Mouse (Mus musculus) hindbrain, embryonic 13.5 days (tissue): ENCODE results near the gene Fbxl2. TPM values are rescaled to one million over a fixed set of nuclear protein-coding genes. Genes with fewer than 3 reads are reported as not detected.

Experiments
- ATAC-seq: fragments of 200-750 bp; cut with Nextera tagmentation; 2 replicates; pipeline ENCODE4 v1.8.0; 2017; ENCODE audit warnings: moderate TSS enrichment; ENCODE audit not compliant: low FRiP score
- H3K27ac ChIP-seq: fragments of 300-500 bp; sonication (generic); 2 replicates; pipeline ENCODE4 v1.5.1; 2015; ENCODE audit warnings: inconsistent platforms, mild to moderate bottlenecking, moderate library complexity
- H3K27me3 ChIP-seq: fragments of 300-500 bp; sonication (generic); 2 replicates; pipeline ENCODE4 v1.6.1; 2015; ENCODE audit warnings: mild to moderate bottlenecking, inconsistent platforms
- H3K36me3 ChIP-seq: fragments of 300-500 bp; sonication (generic); 2 replicates; pipeline ENCODE4 v1.6.1; 2015; ENCODE audit warnings: mild to moderate bottlenecking, inconsistent platforms
- H3K4me1 ChIP-seq: fragments of 300-500 bp; sonication (generic); replicated peaks from 2 replicates; pipeline ENCODE4 v1.6.1; 2015; ENCODE audit warnings: inconsistent platforms
- H3K4me2 ChIP-seq: fragments of 300-500 bp; sonication (generic); 2 replicates; pipeline ENCODE4 v1.6.1; 2015; ENCODE audit warnings: inconsistent platforms, mild to moderate bottlenecking, moderate library complexity
- H3K4me3 ChIP-seq: fragments of 300-500 bp; sonication (generic); 2 replicates; pipeline ENCODE4 v1.5.1; 2015; ENCODE audit warnings: mild to moderate bottlenecking, inconsistent platforms
- H3K9ac ChIP-seq: fragments of 300-500 bp; sonication (generic); 2 replicates; pipeline ENCODE4 v1.6.1; 2015; ENCODE audit warnings: mild to moderate bottlenecking, inconsistent platforms
- H3K9me3 ChIP-seq: fragments of 300-500 bp; sonication (generic); 2 replicates; pipeline ENCODE4 v1.6.1; 2016; ENCODE audit warnings: inconsistent platforms
- WGBS: fragments of 180-500 bp; shearing (Covaris S2); methylation state at CpG from one replicate; pipeline ENCODE4 v1.1.7; 2015; 5-methylcytosine and 5-hydroxymethylcytosine counted together
- polyA plus RNA-seq: library from polyadenylated mRNA; unstranded; fragments of >200 nt; fragmentation: Nextera tagmentation; extraction: Ambion mirVana; gene quantifications from 2 replicates; pipeline ENCODE4 v1.2.1, GENCODE M21; 2015

Gene Fbxl2
- polyA plus RNA-seq, 1 experiment from 2014 or later: 22.2 TPM

DNA sequence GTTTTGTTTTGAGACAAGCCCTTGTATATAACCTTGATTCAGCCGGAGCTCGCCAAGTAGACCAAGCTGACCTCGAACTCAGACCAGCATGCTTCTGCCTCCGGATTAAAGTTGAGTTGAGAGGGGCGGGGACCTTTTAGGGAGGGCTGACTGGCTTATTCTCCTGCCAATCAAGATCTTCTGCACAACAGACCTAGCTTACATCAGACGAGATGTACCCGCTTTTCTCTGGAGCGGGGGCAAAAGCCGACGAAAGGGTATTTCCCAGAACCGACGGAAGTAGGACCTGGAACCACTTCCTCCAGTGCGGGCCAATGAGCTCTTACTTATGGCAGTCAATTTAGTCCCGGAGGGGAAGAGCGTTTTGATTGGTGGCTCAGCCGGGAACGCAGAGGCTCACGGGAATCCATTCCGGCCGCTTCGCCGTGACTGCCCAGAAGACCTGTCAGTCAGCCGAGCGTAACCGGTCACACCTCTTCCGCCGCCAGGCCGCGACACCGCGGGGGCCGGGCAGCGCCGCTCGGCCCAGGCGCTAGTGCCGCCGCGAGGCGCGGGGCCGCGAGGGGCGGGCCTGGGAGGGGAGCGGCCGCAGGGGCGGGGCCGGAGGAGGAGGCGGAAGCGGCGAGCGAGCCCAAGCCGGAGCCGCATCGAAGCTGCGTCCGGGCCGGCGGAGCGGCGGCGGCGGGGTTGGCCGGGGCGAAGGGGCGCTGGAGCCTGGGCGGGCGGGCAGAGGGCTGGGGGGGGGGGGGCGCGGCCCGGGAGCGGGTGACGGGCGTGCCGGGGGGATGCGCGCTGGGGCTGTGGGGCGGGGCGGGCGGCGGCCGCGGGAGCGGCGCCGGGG is 115.2 kb downstream of the Fbxl2 start, which contains the start of gene Ubp1:
Gene Ubp1 (plus strand): TSS at position 401 of the 841 bp plus-strand sequence.
- Histone ChIP-seq H3K27ac (peak within 1 kb of the TSS; percentile 93), H3K9ac (peak within 1 kb of the TSS; percentile 96), H3K9me3 (no peaks in the 10 kb centered on the region), H3K4me1 (peaks cover 25% of the 10 kb centered on the region), H3K27me3 (no peaks in the 10 kb centered on the region), H3K4me2 (peak within 1 kb of the TSS; percentile 81), H3K36me3 (no peaks in the 10 kb centered on the region), H3K4me3 (peak within 1 kb of the TSS; percentile 99)
- peak; percentile 97 for ATAC-seq
- WGBS: under 1% methylated on average over 41 of the region's 86 CpGs

DNA sequence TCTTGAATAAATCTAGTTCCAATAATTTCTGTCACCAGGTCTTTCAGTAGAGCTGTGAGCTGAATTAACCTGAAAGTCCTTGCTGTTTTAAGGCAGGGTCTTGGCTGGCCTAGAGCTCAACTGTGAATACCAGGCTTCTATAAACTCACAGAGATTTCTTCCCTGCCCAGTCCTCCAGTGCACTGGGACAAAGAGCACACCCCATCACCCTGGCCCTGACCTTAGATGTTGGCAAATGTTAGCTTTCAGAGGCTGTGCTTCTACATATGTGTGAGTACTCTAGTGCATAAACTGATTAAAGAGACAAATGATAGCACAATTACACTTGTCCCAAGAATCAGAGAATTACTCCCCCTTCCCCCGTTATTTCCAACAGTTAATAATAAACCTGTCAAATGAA is 116.3 kb downstream of the Fbxl2 start:
- peak overlapping the region; percentile 49 for H3K4me2 ChIP-seq
- H3K4me3 ChIP-seq: 0 out of 2 replicates have a peak overlapping the region, but pooled peaks have one; percentile 99
- H3K27me3 ChIP-seq: no peaks in the 10 kb centered on the region
- H3K9me3 ChIP-seq: no peaks in the 10 kb centered on the region
- H3K4me1 ChIP-seq: peaks cover 20% of the 10 kb centered on the region
- ATAC-seq: no peak
- H3K27ac ChIP-seq: 0 out of 2 replicates have a peak overlapping the region, but pooled peaks have one; percentile 93
- WGBS: 77% methylated on average over 1 of the region's 1 CpGs
- H3K36me3 ChIP-seq: peaks cover 3% of the 10 kb centered on the region
- H3K9ac ChIP-seq: no peak overlapping the region

DNA sequence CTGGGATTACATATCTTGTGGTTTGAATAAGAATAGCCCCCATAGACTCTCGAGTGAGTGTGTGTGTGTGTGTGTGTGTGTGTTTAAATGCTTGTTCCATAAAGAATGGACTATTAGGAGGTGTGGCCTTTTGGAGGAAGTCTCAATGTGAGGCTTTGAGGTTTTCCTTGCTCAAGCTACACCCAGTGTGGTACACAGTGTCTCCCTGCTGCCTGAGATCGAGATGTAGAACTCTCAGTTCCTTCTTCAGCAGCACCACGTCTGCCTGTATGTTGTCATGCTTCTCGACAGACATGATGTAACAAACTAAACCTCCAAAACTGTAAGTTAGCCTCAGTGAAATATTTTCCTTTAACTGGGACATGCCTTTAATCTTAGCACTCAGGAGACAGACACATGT is 117.4 kb downstream of the Fbxl2 start:
- no peaks in the 10 kb centered on the region for H3K27me3 ChIP-seq
- H3K27ac ChIP-seq: no peak overlapping the region

DNA sequence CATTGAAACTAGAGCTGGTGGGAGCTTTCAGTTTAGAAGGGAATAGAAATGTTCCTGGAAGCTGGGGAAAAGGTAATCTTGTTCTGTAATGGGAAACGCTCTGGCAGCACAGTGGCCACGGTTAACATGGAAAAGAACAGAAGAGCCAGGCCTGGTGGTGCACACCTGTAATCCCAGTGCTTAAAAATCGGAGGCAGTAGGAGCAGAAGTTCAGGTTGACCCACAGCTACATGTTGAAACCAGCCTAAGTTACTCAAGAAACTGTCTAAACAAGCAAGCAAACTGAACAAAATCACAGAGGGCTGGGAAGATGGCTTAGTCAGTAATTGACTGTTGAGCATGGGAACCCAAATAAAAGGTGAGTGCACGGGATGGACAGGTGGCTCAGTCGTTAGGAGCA is 121.1 kb downstream of the Fbxl2 start:
- no peak for ATAC-seq
- Histone ChIP-seq H3K27me3 (no peaks in the 10 kb centered on the region), H3K4me1 (no peaks in the 10 kb centered on the region; the same call in 1 of the 2 replicates), H3K9me3 (no peaks in the 10 kb centered on the region), H3K36me3 (peaks cover 45% of the 10 kb centered on the region), H3K4me3 (no peak overlapping the region), H3K27ac (no peak overlapping the region), H3K9ac (no peak overlapping the region), H3K4me2 (no peak overlapping the region)
- WGBS: 94% methylated on average over 5 of the region's 5 CpGs

More for the DNA sequence above, 117.4 kb downstream of the Fbxl2 start:
- Histone ChIP-seq H3K4me2 (no peak overlapping the region), H3K9me3 (no peaks in the 10 kb centered on the region), H3K4me1 (peaks cover 19% of the 10 kb centered on the region), H3K9ac (no peak overlapping the region), H3K36me3 (peaks cover 14% of the 10 kb centered on the region), H3K4me3 (no peak overlapping the region)
- 79% methylated on average over 4 of the region's 4 CpGs for WGBS
- no peak for ATAC-seq

DNA sequence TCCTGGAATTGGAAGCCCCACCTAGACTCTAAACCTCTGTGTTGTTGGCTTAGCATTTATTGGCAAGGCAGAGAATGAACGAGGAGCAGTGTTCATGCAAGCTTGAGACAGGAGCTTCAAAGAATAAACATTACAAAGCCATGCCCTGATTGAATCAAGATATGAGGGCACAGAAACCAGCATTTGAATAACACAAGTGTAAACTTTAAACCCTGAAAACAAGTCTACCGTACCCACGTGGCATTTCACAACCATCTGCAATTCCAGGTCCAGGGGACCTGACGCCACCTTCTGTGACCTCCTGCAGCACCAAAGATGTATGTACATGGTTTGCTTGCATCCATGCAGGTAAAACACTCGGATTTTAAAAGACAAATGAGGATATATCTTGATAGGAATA is 123.3 kb downstream of the Fbxl2 start:
- no peak overlapping the region for H3K4me3 ChIP-seq
- H3K27ac ChIP-seq: no peak overlapping the region
- H3K4me1 ChIP-seq: no peaks in the 10 kb centered on the region
- ATAC-seq: no peak
- no peak overlapping the region for H3K9ac ChIP-seq
- no peaks in the 10 kb centered on the region for H3K27me3 ChIP-seq
- 98% methylated on average over 5 of the region's 5 CpGs for WGBS
- peaks cover 57% of the 10 kb centered on the region for H3K36me3 ChIP-seq
- H3K4me2 ChIP-seq: no peak overlapping the region
- H3K9me3 ChIP-seq: no peaks in the 10 kb centered on the region

DNA sequence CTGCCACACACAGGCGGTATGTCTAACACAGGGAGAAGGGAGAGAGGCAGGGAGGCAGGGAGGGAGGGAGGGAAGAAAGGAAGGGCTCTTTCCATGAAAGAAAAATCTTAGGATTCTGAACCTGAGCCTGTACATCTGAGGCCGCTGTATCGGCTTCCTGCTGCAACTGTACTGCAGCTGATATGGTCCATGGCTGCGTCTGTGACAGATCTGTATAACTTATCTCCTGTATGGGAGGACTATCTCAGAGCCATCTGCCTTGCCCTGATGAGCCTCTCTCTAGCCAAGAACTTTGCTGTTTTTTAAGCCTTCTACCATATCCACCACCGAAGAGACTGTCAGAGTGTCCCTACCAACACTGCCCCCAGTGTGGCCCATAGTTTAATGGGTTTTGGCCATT is 130.2 kb downstream of the Fbxl2 start:
- Histone ChIP-seq H3K4me2 (no peak overlapping the region), H3K4me1 (no peaks in the 10 kb centered on the region), H3K27me3 (no peaks in the 10 kb centered on the region), H3K9ac (no peak overlapping the region), H3K4me3 (no peak overlapping the region), H3K36me3 (peaks cover 75% of the 10 kb centered on the region), H3K9me3 (no peaks in the 10 kb centered on the region), H3K27ac (no peak overlapping the region)
- no peak for ATAC-seq
- WGBS: 97% methylated on average over 5 of the region's 5 CpGs

Other genes with a start within 250 kb of the Fbxl2 start
- 31.5 and 32.5 TPM in 2 replicates for gene Ubp1, start 115.3 kb downstream of the Fbxl2 start, polyA plus RNA-seq
- gene Susd5, start 10.9 kb upstream of the Fbxl2 start, polyA plus RNA-seq: 0.42 and 0.66 TPM in 2 replicates